Mouse (Mus musculus) stomach, embryonic 15.5 days (tissue): ENCODE results near the gene Fli1. TPM values are rescaled to one million over a fixed set of nuclear protein-coding genes. Genes with fewer than 3 reads are reported as not detected.

Experiments
- ATAC-seq: fragments of 200-750 bp; cut with Nextera tagmentation; 2 replicates; pipeline ENCODE4 v1.8.0; 2017; ENCODE audit warnings: low read depth, moderate number of reproducible peaks, moderate TSS enrichment; ENCODE audit not compliant: insufficient read depth, low FRiP score
- H3K27ac ChIP-seq: fragments of 300-500 bp; sonication (generic); 2 replicates; pipeline ENCODE4 v1.5.1; 2015; ENCODE audit warnings: mild to moderate bottlenecking, inconsistent platforms
- H3K27me3 ChIP-seq: fragments of 300-500 bp; sonication (generic); replicated peaks from 2 replicates; pipeline ENCODE4 v1.6.1; 2015; ENCODE audit warnings: inconsistent platforms
- H3K36me3 ChIP-seq: fragments of 300-500 bp; sonication (generic); 2 replicates; pipeline ENCODE4 v1.6.1; 2015; ENCODE audit warnings: inconsistent platforms
- H3K4me1 ChIP-seq: fragments of 300-500 bp; sonication (generic); 2 replicates; pipeline ENCODE4 v1.6.1; 2015; ENCODE audit warnings: inconsistent platforms
- H3K4me2 ChIP-seq: fragments of 300-500 bp; sonication (generic); 2 replicates; pipeline ENCODE4 v1.6.1; 2015; ENCODE audit warnings: mild to moderate bottlenecking, inconsistent platforms
- H3K4me3 ChIP-seq: fragments of 300-500 bp; sonication (generic); replicated peaks from 2 replicates; pipeline ENCODE4 v1.5.1; 2015; ENCODE audit warnings: inconsistent platforms
- H3K9ac ChIP-seq: fragments of 300-500 bp; sonication (generic); 2 replicates; pipeline ENCODE4 v1.6.1; 2015; ENCODE audit warnings: inconsistent platforms
- H3K9me3 ChIP-seq: fragments of 300-500 bp; sonication (generic); 2 replicates; pipeline ENCODE4 v1.6.1; 2016; ENCODE audit warnings: inconsistent platforms
- WGBS: fragments of 180-500 bp; shearing (Covaris S2); methylation state at CpG from one replicate; pipeline ENCODE4 v1.1.7; 2015; 5-methylcytosine and 5-hydroxymethylcytosine counted together
- polyA plus RNA-seq: library from polyadenylated mRNA; unstranded; fragments of >200 nt; fragmentation: Nextera tagmentation; extraction: Ambion mirVana; gene quantifications from 2 replicates; pipeline ENCODE4 v1.2.1, GENCODE M21; 2015

The Fli1 gene
- polyA plus RNA-seq, 1 experiment from 2014 or later = 13.4 TPM

- WGBS = 79% methylated on average over 10 of the region's 10 CpGs
- H3K27ac ChIP-seq = no peak overlapping the region
- no peaks in the 10 kb centered on the region for H3K9me3 ChIP-seq
- peaks cover 3% of the 10 kb centered on the region; the same call in 1 of the 2 replicates for H3K4me1 ChIP-seq
- no peaks in the 10 kb centered on the region for H3K27me3 ChIP-seq
- ATAC-seq = no peak; the same call in 1 of the 2 replicates
- no peak overlapping the region for H3K4me2 ChIP-seq
- no peak overlapping the region for H3K9ac ChIP-seq
- no peaks in the 10 kb centered on the region for H3K36me3 ChIP-seq
- no peak overlapping the region for H3K4me3 ChIP-seq
Observed at GRCm38 (mm10) chr9:32474621-32475390, 67.9 kb downstream of the Fli1 start.

GRCm38 (mm10) chr9:32472346-32472745 is 70.3 kb downstream of the Fli1 start:
- Histone ChIP-seq H3K9me3 (no peaks in the 10 kb centered on the region), H3K9ac (no peak overlapping the region), H3K36me3 (no peaks in the 10 kb centered on the region), H3K4me2 (no peak overlapping the region), H3K4me3 (no peak overlapping the region), H3K27me3 (no peaks in the 10 kb centered on the region), H3K27ac (no peak overlapping the region), H3K4me1 (0 out of 2 replicates have a peak, but pooled peaks cover 3% of the 10 kb centered on the region)
- ATAC-seq = no peak
- 76% methylated on average over 3 of the region's 3 CpGs for WGBS

- Histone ChIP-seq H3K36me3 (no peaks in the 10 kb centered on the region), H3K9me3 (no peaks in the 10 kb centered on the region), H3K9ac (no peak overlapping the region), H3K27ac (no peak overlapping the region), H3K4me3 (no peak overlapping the region), H3K4me2 (no peak overlapping the region), H3K27me3 (no peaks in the 10 kb centered on the region), H3K4me1 (0 out of 2 replicates have a peak, but pooled peaks cover 3% of the 10 kb centered on the region)
- no peak for ATAC-seq
- 85% methylated on average over 8 of the region's 8 CpGs for WGBS
Observed at GRCm38 (mm10) chr9:32469123-32469751, 73.4 kb downstream of the Fli1 start.

- Histone ChIP-seq H3K4me3 (no peak overlapping the region), H3K36me3 (no peaks in the 10 kb centered on the region), H3K9ac (no peak overlapping the region), H3K4me1 (0 out of 2 replicates have a peak, but pooled peaks cover 3% of the 10 kb centered on the region), H3K27me3 (no peaks in the 10 kb centered on the region), H3K9me3 (no peaks in the 10 kb centered on the region), H3K27ac (no peak overlapping the region), H3K4me2 (no peak overlapping the region)
- ATAC-seq = no peak
- 67% methylated on average over 1 of the region's 1 CpGs for WGBS
Observed at GRCm38 (mm10) chr9:32468313-32468712, 74.3 kb downstream of the Fli1 start.

GRCm38 (mm10) chr9:32467443-32467842 is 75.2 kb downstream of the Fli1 start:
- H3K9ac ChIP-seq = no peak overlapping the region
- no peaks in the 10 kb centered on the region for H3K9me3 ChIP-seq
- no peak overlapping the region for H3K4me3 ChIP-seq
- ATAC-seq = no peak
- H3K4me1 ChIP-seq = 0 out of 2 replicates have a peak, but pooled peaks cover 3% of the 10 kb centered on the region
- H3K36me3 ChIP-seq = no peaks in the 10 kb centered on the region
- no peaks in the 10 kb centered on the region for H3K27me3 ChIP-seq
- 70% methylated on average over 8 of the region's 8 CpGs for WGBS
- no peak overlapping the region for H3K4me2 ChIP-seq
- H3K27ac ChIP-seq = no peak overlapping the region

GRCm38 (mm10) chr9:32466861-32467260 is 75.8 kb downstream of the Fli1 start:
- 60% methylated on average over 8 of the region's 8 CpGs for WGBS
- H3K27ac ChIP-seq = no peak overlapping the region

GRCm38 (mm10) chr9:32456707-32457106 is 86.0 kb downstream of the Fli1 start:
- Histone ChIP-seq H3K27ac (no peak overlapping the region), H3K4me2 (no peak overlapping the region), H3K4me3 (no peak overlapping the region), H3K9me3 (no peaks in the 10 kb centered on the region), H3K36me3 (no peaks in the 10 kb centered on the region), H3K27me3 (no peaks in the 10 kb centered on the region), H3K4me1 (no peaks in the 10 kb centered on the region), H3K9ac (no peak overlapping the region)
- 78% methylated on average over 3 of the region's 3 CpGs for WGBS
- ATAC-seq = no peak

More at GRCm38 (mm10) chr9:32466861-32467260, 75.8 kb downstream of the Fli1 start:
- H3K9me3 ChIP-seq = no peaks in the 10 kb centered on the region
- 0 out of 2 replicates have a peak, but pooled peaks cover 3% of the 10 kb centered on the region for H3K4me1 ChIP-seq
- no peak overlapping the region for H3K4me3 ChIP-seq
- H3K9ac ChIP-seq = no peak overlapping the region
- H3K36me3 ChIP-seq = no peaks in the 10 kb centered on the region
- no peak for ATAC-seq
- H3K4me2 ChIP-seq = no peak overlapping the region
- H3K27me3 ChIP-seq = no peaks in the 10 kb centered on the region

GRCm38 (mm10) chr9:32450161-32450560 is 92.5 kb downstream of the Fli1 start:
- no peaks in the 10 kb centered on the region for H3K9me3 ChIP-seq
- no peak overlapping the region for H3K4me3 ChIP-seq
- no peak overlapping the region for H3K4me2 ChIP-seq
- no peak overlapping the region for H3K27ac ChIP-seq
- no peak overlapping the region for H3K9ac ChIP-seq
- ATAC-seq = no peak
- no peaks in the 10 kb centered on the region for H3K4me1 ChIP-seq
- 42% methylated on average over 7 of the region's 7 CpGs for WGBS
- H3K36me3 ChIP-seq = no peaks in the 10 kb centered on the region
- no peaks in the 10 kb centered on the region for H3K27me3 ChIP-seq

GRCm38 (mm10) chr9:32448766-32449165 is 93.9 kb downstream of the Fli1 start:
- 75% methylated on average over 5 of the region's 5 CpGs for WGBS
- ATAC-seq = no peak
- H3K4me2 ChIP-seq = no peak overlapping the region

GRCm38 (mm10) chr9:32445789-32446188 is 96.9 kb downstream of the Fli1 start:
- no peak overlapping the region for H3K4me2 ChIP-seq
- no peaks in the 10 kb centered on the region for H3K36me3 ChIP-seq
- no peaks in the 10 kb centered on the region for H3K4me1 ChIP-seq
- 58% methylated on average over 3 of the region's 3 CpGs for WGBS
- no peak overlapping the region for H3K9ac ChIP-seq
- no peak overlapping the region for H3K4me3 ChIP-seq
- no peak for ATAC-seq
- H3K27ac ChIP-seq = no peak overlapping the region
- no peaks in the 10 kb centered on the region for H3K9me3 ChIP-seq
- no peaks in the 10 kb centered on the region for H3K27me3 ChIP-seq

More at GRCm38 (mm10) chr9:32448766-32449165, 93.9 kb downstream of the Fli1 start:
- H3K27ac ChIP-seq = no peak overlapping the region
- no peaks in the 10 kb centered on the region for H3K27me3 ChIP-seq
- H3K9me3 ChIP-seq = no peaks in the 10 kb centered on the region
- H3K36me3 ChIP-seq = no peaks in the 10 kb centered on the region
- no peaks in the 10 kb centered on the region for H3K4me1 ChIP-seq
- H3K9ac ChIP-seq = no peak overlapping the region
- no peak overlapping the region for H3K4me3 ChIP-seq

- H3K4me2 ChIP-seq = no peak overlapping the region
- no peak for ATAC-seq
- no peaks in the 10 kb centered on the region for H3K4me1 ChIP-seq
- H3K9ac ChIP-seq = no peak overlapping the region
- WGBS = 66% methylated on average over 6 of the region's 6 CpGs
- H3K4me3 ChIP-seq = no peak overlapping the region
- H3K36me3 ChIP-seq = no peaks in the 10 kb centered on the region
- H3K27ac ChIP-seq = no peak overlapping the region
- no peaks in the 10 kb centered on the region for H3K9me3 ChIP-seq
- no peaks in the 10 kb centered on the region for H3K27me3 ChIP-seq
Observed at GRCm38 (mm10) chr9:32444453-32445201, 98.0 kb downstream of the Fli1 start.

GRCm38 (mm10) chr9:32443817-32444216 is 98.8 kb downstream of the Fli1 start:
- Histone ChIP-seq H3K27ac (no peak overlapping the region), H3K4me2 (no peak overlapping the region), H3K9ac (no peak overlapping the region), H3K4me3 (no peak overlapping the region), H3K4me1 (no peaks in the 10 kb centered on the region), H3K27me3 (no peaks in the 10 kb centered on the region), H3K9me3 (no peaks in the 10 kb centered on the region), H3K36me3 (no peaks in the 10 kb centered on the region)
- no peak for ATAC-seq
- WGBS = 62% methylated on average over 6 of the region's 6 CpGs
